Mouse (Mus musculus) embryo, embryonic 11 days (tissue): ENCODE results near the gene Sfswap.

Source experiments
- DNase-seq: peaks from one replicate; pipeline ENCODE4 v3.0.0-alpha.2; 2015

The Sfswap gene

GRCm38 (mm10) chr5:129500722-129501634 lies at the start of gene Sfswap:
Gene Sfswap (plus strand): TSS chr5:129501221.
- peak; percentile 89 for DNase-seq

- DNase-seq: peak; percentile 6
Measured at GRCm38 (mm10) chr5:129452561-129452960, 48.5 kb upstream of the Sfswap start.

GRCm38 (mm10) chr5:129454802-129455528 lies 46.1 kb upstream of the Sfswap start:
- peak; percentile 93 for DNase-seq

- DNase-seq: no peak
Measured at GRCm38 (mm10) chr5:129455529-129455896, 45.5 kb upstream of the Sfswap start.

GRCm38 (mm10) chr5:129456579-129457140 lies 44.4 kb upstream of the Sfswap start:
- peak; percentile 41 for DNase-seq

GRCm38 (mm10) chr5:129458109-129458508 lies 42.9 kb upstream of the Sfswap start:
- DNase-seq: no peak

GRCm38 (mm10) chr5:129458541-129458940 lies 42.5 kb upstream of the Sfswap start:
- DNase-seq: peak; percentile 27

GRCm38 (mm10) chr5:129460798-129461476 lies 40.1 kb upstream of the Sfswap start:
- no peak for DNase-seq

- peak; percentile 24 for DNase-seq
Measured at GRCm38 (mm10) chr5:129463648-129464047, 37.4 kb upstream of the Sfswap start.

GRCm38 (mm10) chr5:129465788-129466187 lies 35.2 kb upstream of the Sfswap start:
- no peak for DNase-seq

- no peak for DNase-seq
Measured at GRCm38 (mm10) chr5:129475532-129476045, 25.4 kb upstream of the Sfswap start.

GRCm38 (mm10) chr5:129489879-129490278 lies 11.1 kb upstream of the Sfswap start:
- DNase-seq: peak; percentile 47

- DNase-seq: peak; percentile 13
Measured at GRCm38 (mm10) chr5:129501671-129502070, 650 bp downstream of the Sfswap start.

GRCm38 (mm10) chr5:129506886-129507285 lies 5.9 kb downstream of the Sfswap start:
- no peak for DNase-seq

- no peak for DNase-seq
Measured at GRCm38 (mm10) chr5:129518180-129518579, 17.2 kb downstream of the Sfswap start.

GRCm38 (mm10) chr5:129518786-129519185 lies 17.8 kb downstream of the Sfswap start:
- DNase-seq: no peak

- DNase-seq: no peak
Measured at GRCm38 (mm10) chr5:129519591-129519990, 18.6 kb downstream of the Sfswap start.

GRCm38 (mm10) chr5:129521501-129521900 lies 20.5 kb downstream of the Sfswap start:
- DNase-seq: no peak

GRCm38 (mm10) chr5:129521913-129522312 lies 20.9 kb downstream of the Sfswap start:
- no peak for DNase-seq

- DNase-seq: no peak
Measured at GRCm38 (mm10) chr5:129523166-129523565, 22.1 kb downstream of the Sfswap start.

- no peak for DNase-seq
Measured at GRCm38 (mm10) chr5:129524751-129525150, 23.7 kb downstream of the Sfswap start.

- DNase-seq: no peak
Measured at GRCm38 (mm10) chr5:129527162-129527561, 26.1 kb downstream of the Sfswap start.

GRCm38 (mm10) chr5:129529571-129529970 lies 28.6 kb downstream of the Sfswap start:
- no peak for DNase-seq
